Comparison of ENCODE assay signal across 8 mouse cellular contexts in genomic region chr3:116114249-116115188, GRCm38 (mm10). TPM values are rescaled to one million over a fixed set of nuclear protein-coding genes. Genes with fewer than 3 reads are reported as not detected.
DNase-seq lines count a peak whose midpoint lies in the region; ATAC-seq and TF ChIP-seq lines count a peak whose summit lies in the region.

No protein-coding gene starts in this region.

- no peak overlapping the region for H3K27ac ChIP-seq in embryonic facial prominence, embryonic 11.5 days (replicated peaks; ENCODE audit: low read depth, low read length)
- 0 out of 2 replicates have a peak overlapping the region, but pooled peaks have one; percentile 38 for H3K27ac ChIP-seq in heart, embryonic 10.5 days
- 0 out of 2 replicates have a peak overlapping the region, but pooled peaks have one; percentile 40 for H3K27ac ChIP-seq in kidney, postnatal 0 days
- H3K27ac ChIP-seq in midbrain, embryonic 14.5 days (replicated peaks; ENCODE audit: low read depth, low read length): peak overlapping the region; percentile 20; the same call in 1 of the 2 replicates
- no peak overlapping the region for H3K27ac ChIP-seq in liver, embryonic 12.5 days

- intact Hi-C loops in left cerebral cortex, postnatal 10 days (cut with DNase I): no loop called here

- no peak for TF ChIP-seq CTCF in kidney, postnatal 0 days (IDR thresholded peaks at IDR 0.05; ENCODE audit: low read depth)

- H3K4me3 ChIP-seq in embryonic facial prominence, embryonic 11.5 days (ENCODE audit: low read depth, low read length): no peak overlapping the region
- H3K4me3 ChIP-seq in heart, embryonic 10.5 days: no peak overlapping the region
- H3K4me3 ChIP-seq in kidney, postnatal 0 days (replicated peaks; ENCODE audit: low read depth, low read length): no peak overlapping the region
- H3K4me3 ChIP-seq in midbrain, embryonic 14.5 days (replicated peaks; ENCODE audit: low read depth, low read length): no peak overlapping the region
- H3K4me3 ChIP-seq in liver, embryonic 12.5 days: no peak overlapping the region

- H3K27me3 ChIP-seq in embryonic facial prominence, embryonic 11.5 days (ENCODE audit: control insufficient read depth, insufficient read depth, low read length): no peaks in the 10 kb centered on the region
- H3K27me3 ChIP-seq in heart, embryonic 10.5 days (ENCODE audit: insufficient read depth, poor library complexity, severe bottlenecking): no peaks in the 10 kb centered on the region
- H3K27me3 ChIP-seq in kidney, postnatal 0 days (ENCODE audit: insufficient read depth, low read length): no peaks in the 10 kb centered on the region
- H3K27me3 ChIP-seq in midbrain, embryonic 14.5 days (ENCODE audit: control insufficient read depth, insufficient read depth, low read length): no peaks in the 10 kb centered on the region
- no peaks in the 10 kb centered on the region for H3K27me3 ChIP-seq in liver, embryonic 12.5 days (replicated peaks)

- H3K4me2 ChIP-seq in embryonic facial prominence, embryonic 11.5 days (ENCODE audit: low read depth, low read length): no peak overlapping the region
- H3K4me2 ChIP-seq in kidney, postnatal 0 days (ENCODE audit: low read length): peak overlapping the region; percentile 23
- peak overlapping the region; percentile 28 for H3K4me2 ChIP-seq in midbrain, embryonic 14.5 days (ENCODE audit: low read length)
- H3K4me2 ChIP-seq in liver, embryonic 12.5 days: no peak overlapping the region

- 49% methylated on average over 12 of the region's 12 CpGs for WGBS in embryonic facial prominence, embryonic 11.5 days
- WGBS in heart, embryonic 10.5 days: 54% methylated on average over 12 of the region's 12 CpGs
- 51% methylated on average over 12 of the region's 12 CpGs for WGBS in kidney, postnatal 0 days
- 47% methylated on average over 12 of the region's 12 CpGs for WGBS in midbrain, embryonic 14.5 days
- WGBS in liver, embryonic 12.5 days (ENCODE audit: insufficient replicate concordance): 70% methylated on average over 12 of the region's 12 CpGs

- no peak for ATAC-seq in embryonic facial prominence, embryonic 11.5 days (replicated peaks; ENCODE audit: insufficient number of reproducible peaks, low FRiP score, low TSS enrichment, low read depth)
- no peak for ATAC-seq in kidney, postnatal 0 days (replicated peaks; ENCODE audit: low FRiP score, low read depth)
- ATAC-seq in midbrain, embryonic 14.5 days (ENCODE audit: low FRiP score, low TSS enrichment): no peak
- ATAC-seq in liver, embryonic 12.5 days: no peak

- no peaks in the 10 kb centered on the region for H3K9me3 ChIP-seq in embryonic facial prominence, embryonic 11.5 days (replicated peaks; ENCODE audit: control insufficient read depth, low read length)
- no peaks in the 10 kb centered on the region for H3K9me3 ChIP-seq in heart, embryonic 10.5 days
- no peaks in the 10 kb centered on the region for H3K9me3 ChIP-seq in kidney, postnatal 0 days (replicated peaks; ENCODE audit: low read length)
- no peaks in the 10 kb centered on the region for H3K9me3 ChIP-seq in midbrain, embryonic 14.5 days (ENCODE audit: control insufficient read depth, low read length)
- no peaks in the 10 kb centered on the region for H3K9me3 ChIP-seq in liver, embryonic 12.5 days (replicated peaks)

- no peak overlapping the region for H3K9ac ChIP-seq in embryonic facial prominence, embryonic 11.5 days (replicated peaks; ENCODE audit: low read length)
- no peak overlapping the region for H3K9ac ChIP-seq in kidney, postnatal 0 days (ENCODE audit: low read depth, low read length)
- no peak overlapping the region for H3K9ac ChIP-seq in midbrain, embryonic 14.5 days (replicated peaks; ENCODE audit: low read length)
- no peak overlapping the region for H3K9ac ChIP-seq in liver, embryonic 12.5 days

- H3K36me3 ChIP-seq in embryonic facial prominence, embryonic 11.5 days (replicated peaks; ENCODE audit: control insufficient read depth, insufficient read depth, low read depth, low read length): no peaks in the 10 kb centered on the region; the same call in none of the 2 replicates
- H3K36me3 ChIP-seq in heart, embryonic 10.5 days: peaks cover 42% of the 10 kb centered on the region
- no peaks in the 10 kb centered on the region for H3K36me3 ChIP-seq in kidney, postnatal 0 days (ENCODE audit: insufficient read depth, low read length)
- 0 out of 2 replicates have a peak, but pooled peaks cover 5% of the 10 kb centered on the region for H3K36me3 ChIP-seq in midbrain, embryonic 14.5 days (ENCODE audit: control insufficient read depth, insufficient read depth, low read length)
- H3K36me3 ChIP-seq in liver, embryonic 12.5 days: peaks cover 16% of the 10 kb centered on the region; the same call in 1 of the 2 replicates

- DNase-seq in left cerebral cortex, postnatal 10 days (ENCODE audit: extremely low spot score in 1 of 2, low spot score in 2 of 2): peak; percentile 33 to 72
- DNase-seq in left cerebral cortex, adult 11 months (ENCODE audit: low spot score): no peak
- peak; percentile 42 for DNase-seq in embryonic facial prominence, embryonic 11.5 days (ENCODE audit: low spot score)
- DNase-seq in heart, embryonic 10.5 days (ENCODE audit: low spot score): no peak
- peak; percentile 76 for DNase-seq in kidney, postnatal 0 days (ENCODE audit: low spot score)
- DNase-seq in midbrain, embryonic 14.5 days: peak; percentile 61
- no peak for DNase-seq in c-Kit-positive CD71-positive TER-119-positive erythroid progenitor cells, embryonic 14.5 days (ENCODE audit: low spot score)

- no peaks in the 10 kb centered on the region for H3K4me1 ChIP-seq in embryonic facial prominence, embryonic 11.5 days (ENCODE audit: control insufficient read depth, insufficient read depth, low read length)
- H3K4me1 ChIP-seq in heart, embryonic 10.5 days: peaks cover 15% of the 10 kb centered on the region; the same call in 1 of the 2 replicates
- H3K4me1 ChIP-seq in kidney, postnatal 0 days (replicated peaks; ENCODE audit: insufficient read depth, low read length): 0 out of 2 replicates have a peak, but pooled peaks cover 5% of the 10 kb centered on the region
- peaks cover 18% of the 10 kb centered on the region for H3K4me1 ChIP-seq in midbrain, embryonic 14.5 days (ENCODE audit: control insufficient read depth, insufficient read depth, low read length)
- no peaks in the 10 kb centered on the region for H3K4me1 ChIP-seq in liver, embryonic 12.5 days

RNA-seq across cellular contexts. Expression of gene Vcam1, which starts 15.0 kb away (rescaled TPM):
- 10 to 100 TPM; 37.6 to 39.3 TPM for total RNA-seq in left cerebral cortex, postnatal 10 days (2021)
- 69.3 and 75.4 TPM in 2 replicates for polyA plus RNA-seq in embryonic facial prominence, embryonic 11.5 days (2014; fragmentation: Nextera tagmentation; extraction: Ambion mirVana)
- 61.3 and 66.1 TPM in 2 replicates for polyA plus RNA-seq in heart, embryonic 10.5 days (2016; fragmentation: Nextera tagmentation; extraction: Ambion mirVana)
- 22.3 and 24.9 TPM in 2 replicates for polyA plus RNA-seq in kidney, postnatal 0 days (2015; fragmentation: Nextera tagmentation; extraction: Ambion mirVana)
- 30.1 and 43.6 TPM in 2 replicates for polyA plus RNA-seq in midbrain, embryonic 14.5 days (2014; fragmentation: Nextera tagmentation; extraction: Ambion mirVana)
- 47.5 and 51.6 TPM in 2 replicates for polyA plus RNA-seq in liver, embryonic 12.5 days (2016; fragmentation: Nextera tagmentation; extraction: Ambion mirVana)

Comparison
In these comparisons a context has a peak if more than half of its experiments do, and no peak if none do; other contexts are left out.
1. DNase-seq: peak in left cerebral cortex, postnatal 10 days (2 of 2), embryonic facial prominence, embryonic 11.5 days (single experiment), kidney, postnatal 0 days (single experiment) and midbrain, embryonic 14.5 days (single experiment); none in left cerebral cortex, adult 11 months (single experiment), heart, embryonic 10.5 days (single experiment) and c-Kit-positive CD71-positive TER-119-positive erythroid progenitor cells, embryonic 14.5 days (single experiment).
2. H3K27ac ChIP-seq: peak in heart, embryonic 10.5 days (single experiment), kidney, postnatal 0 days (single experiment) and midbrain, embryonic 14.5 days (single experiment); none in embryonic facial prominence, embryonic 11.5 days (single experiment) and liver, embryonic 12.5 days (single experiment).
3. H3K4me2 ChIP-seq: peak in kidney, postnatal 0 days (single experiment) and midbrain, embryonic 14.5 days (single experiment); none in embryonic facial prominence, embryonic 11.5 days (single experiment) and liver, embryonic 12.5 days (single experiment).